Mouse (Mus musculus) lung, adult 2 months (tissue): ENCODE data around the gene Olfr307.

Experiments used
- CTCF ChIP-seq: fragments of 200-500 bp; IDR thresholded peaks from 2 replicates; pipeline ENCODE4 v1.5.1; 2011; ENCODE audit warnings: mild to moderate bottlenecking, low read length, control low read depth; ENCODE audit not compliant: insufficient read depth
- POLR2A ChIP-seq: fragments of 200-500 bp; IDR thresholded peaks from 2 replicates; pipeline ENCODE4 v1.6.1; 2011; ENCODE audit warnings: low read depth, mild to moderate bottlenecking, control low read depth, low read length, borderline replicate concordance; ENCODE audit errors: extremely low read depth

GRCm38 (mm10) chr7:86344253-86344652 lies 6.9 kb upstream of the Olfr307 start:
- TF ChIP-seq POLR2A (no peak), CTCF (no peak)
